Mouse (Mus musculus) lung, adult 2 months (tissue): Measurements from ENCODE around the gene Mapk8ip2.
A peak's percentile ranks its signal among the peaks of the same experiment; 100 is the strongest.

Experiments
- CTCF ChIP-seq: fragments of 200-500 bp; IDR thresholded peaks from 2 replicates; pipeline ENCODE4 v1.5.1; 2011; ENCODE audit warnings: mild to moderate bottlenecking, low read length, control low read depth; ENCODE audit not compliant: insufficient read depth
- POLR2A ChIP-seq: fragments of 200-500 bp; IDR thresholded peaks from 2 replicates; pipeline ENCODE4 v1.6.1; 2011; ENCODE audit warnings: low read depth, mild to moderate bottlenecking, control low read depth, low read length, borderline replicate concordance; ENCODE audit errors: extremely low read depth

DNA sequence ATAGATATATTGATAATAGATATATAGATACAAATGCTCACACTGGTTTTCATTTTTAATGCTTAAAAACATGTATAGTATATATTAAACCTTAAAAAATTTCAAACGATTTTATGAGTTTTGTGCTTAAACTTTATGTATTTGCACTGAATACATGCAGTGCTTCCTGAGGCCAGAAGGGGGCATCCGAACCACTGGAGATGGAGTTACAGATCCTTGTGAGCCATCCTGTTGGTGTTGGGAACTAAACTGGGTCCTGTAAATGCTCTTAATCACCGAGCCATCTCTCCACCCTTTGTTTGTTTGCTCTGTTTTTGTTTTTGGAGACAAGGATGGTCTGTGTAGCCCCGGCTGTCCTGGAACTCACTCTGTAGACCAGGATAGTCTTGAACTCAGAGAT, 41.3 kb downstream of the Mapk8ip2 start:
- TF ChIP-seq POLR2A: no peak
- peak; percentile 38 for TF ChIP-seq CTCF
